Mouse (Mus musculus): ENCODE measurements around the gene Clptm1. TPM values are rescaled to one million over a fixed set of nuclear protein-coding genes. Genes with fewer than 3 reads are reported as not detected.
A peak's percentile ranks its signal among the peaks of the same experiment; 100 is the strongest.

Gene Clptm1
- polyA plus RNA-seq, 1 experiment from 2014 or later, result 108 TPM

- ATAC-seq (ENCODE audit: low FRiP score), result no peak
- Histone ChIP-seq H3K4me2 (no peak overlapping the region), H3K4me3 (no peak overlapping the region), H3K4me1 (replicated peaks) (peaks cover 2% of the 10 kb centered on the region), H3K27ac (no peak overlapping the region), H3K36me3 (peaks cover 78% of the 10 kb centered on the region), H3K9ac (no peak overlapping the region), H3K27me3 (no peaks in the 10 kb centered on the region), H3K9me3 (no peaks in the 10 kb centered on the region)
- WGBS, result 100% methylated on average over 2 of the region's 2 CpGs
These were observed 30.2 kb downstream of the Clptm1 start for GRCm38 (mm10) chr7:19634591-19634990.

GRCm38 (mm10) chr7:19633855-19634254, 31.0 kb downstream of the Clptm1 start:
- WGBS, result 95% methylated on average over 15 of the region's 15 CpGs
- peaks cover 71% of the 10 kb centered on the region for H3K36me3 ChIP-seq

GRCm38 (mm10) chr7:19633197-19633596, 31.6 kb downstream of the Clptm1 start:
- H3K4me2 ChIP-seq, result no peak overlapping the region
- no peaks in the 10 kb centered on the region for H3K27me3 ChIP-seq
- no peaks in the 10 kb centered on the region for H3K9me3 ChIP-seq
- H3K4me1 ChIP-seq (replicated peaks), result peaks cover 8% of the 10 kb centered on the region
- WGBS, result 89% methylated on average over 17 of the region's 17 CpGs
- ATAC-seq (ENCODE audit: low FRiP score), result no peak
- no peak overlapping the region for H3K4me3 ChIP-seq
- no peak overlapping the region for H3K27ac ChIP-seq
- peaks cover 64% of the 10 kb centered on the region for H3K36me3 ChIP-seq
- H3K9ac ChIP-seq, result no peak overlapping the region

More at GRCm38 (mm10) chr7:19633855-19634254, 31.0 kb downstream of the Clptm1 start:
- Histone ChIP-seq H3K27me3 (no peaks in the 10 kb centered on the region), H3K4me3 (no peak overlapping the region), H3K4me1 (replicated peaks) (peaks cover 4% of the 10 kb centered on the region), H3K9me3 (no peaks in the 10 kb centered on the region), H3K27ac (no peak overlapping the region), H3K4me2 (no peak overlapping the region), H3K9ac (no peak overlapping the region)
- ATAC-seq (ENCODE audit: low FRiP score), result no peak

GRCm38 (mm10) chr7:19632720-19633119, 32.1 kb downstream of the Clptm1 start:
- Histone ChIP-seq H3K9ac (no peak overlapping the region), H3K9me3 (no peaks in the 10 kb centered on the region), H3K4me2 (no peak overlapping the region), H3K4me1 (replicated peaks) (peaks cover 10% of the 10 kb centered on the region), H3K36me3 (peaks cover 60% of the 10 kb centered on the region), H3K27me3 (no peaks in the 10 kb centered on the region), H3K27ac (no peak overlapping the region), H3K4me3 (no peak overlapping the region)
- ATAC-seq (ENCODE audit: low FRiP score), result no peak

- ATAC-seq (ENCODE audit: low FRiP score), result no peak
- H3K9ac ChIP-seq, result no peak overlapping the region
- H3K4me3 ChIP-seq, result no peak overlapping the region
- H3K4me1 ChIP-seq (replicated peaks), result peaks cover 10% of the 10 kb centered on the region
- peaks cover 55% of the 10 kb centered on the region for H3K36me3 ChIP-seq
- H3K9me3 ChIP-seq, result no peaks in the 10 kb centered on the region
- no peak overlapping the region for H3K4me2 ChIP-seq
- H3K27me3 ChIP-seq, result no peaks in the 10 kb centered on the region
- no peak overlapping the region for H3K27ac ChIP-seq
These were observed 32.6 kb downstream of the Clptm1 start for GRCm38 (mm10) chr7:19632275-19632674.

- Histone ChIP-seq H3K36me3 (peaks cover 26% of the 10 kb centered on the region), H3K4me1 (replicated peaks) (peaks cover 10% of the 10 kb centered on the region), H3K27ac (peak within 1 kb of the TSS; percentile 77), H3K27me3 (no peaks in the 10 kb centered on the region), H3K4me3 (peak within 1 kb of the TSS; percentile 76), H3K9me3 (no peaks in the 10 kb centered on the region), H3K9ac (peak within 1 kb of the TSS; percentile 67), H3K4me2 (peak within 1 kb of the TSS; percentile 89)
- ATAC-seq (ENCODE audit: low FRiP score), result peak; percentile 77
- 1% methylated on average over 40 of the region's 41 CpGs for WGBS
These were observed 35.5 kb downstream of the Clptm1 start, which contains the start of gene Relb for GRCm38 (mm10) chr7:19629361-19629734. Gene Relb (minus strand): TSS chr7:19629438.

GRCm38 (mm10) chr7:19628536-19629360, 36.1 kb downstream of the Clptm1 start:
- peaks cover 20% of the 10 kb centered on the region for H3K36me3 ChIP-seq
- no peaks in the 10 kb centered on the region for H3K27me3 ChIP-seq
- H3K4me3 ChIP-seq, result peak overlapping the region; percentile 76
- H3K27ac ChIP-seq, result peak overlapping the region; percentile 77
- no peaks in the 10 kb centered on the region for H3K9me3 ChIP-seq
- whole genome bisulfite sequencing, result under 1% methylated on average over 52 of the region's 57 CpGs
- H3K9ac ChIP-seq, result peak overlapping the region; percentile 67
- H3K4me1 ChIP-seq (replicated peaks), result peaks cover 10% of the 10 kb centered on the region
- ATAC-seq (ENCODE audit: low FRiP score), result peak; percentile 88
- H3K4me2 ChIP-seq, result peak overlapping the region; percentile 89

- Histone ChIP-seq H3K27me3 (0 out of 2 replicates have a peak, but pooled peaks cover 3% of the 10 kb centered on the region), H3K9me3 (no peaks in the 10 kb centered on the region), H3K27ac (peak overlapping the region; percentile 77; the same call in 1 of the 2 replicates), H3K4me3 (peak overlapping the region; percentile 76), H3K4me2 (peak overlapping the region; percentile 89), H3K36me3 (peaks cover 14% of the 10 kb centered on the region), H3K9ac (no peak overlapping the region), H3K4me1 (replicated peaks) (peaks cover 10% of the 10 kb centered on the region)
- ATAC-seq (ENCODE audit: low FRiP score), result peak; percentile 1; the same call in 1 of the 2 replicates
- 17% methylated on average over 17 of the region's 17 CpGs for WGBS
These were observed 36.7 kb downstream of the Clptm1 start for GRCm38 (mm10) chr7:19628192-19628535.

- peak overlapping the region; percentile 89 for H3K4me2 ChIP-seq
- 65% methylated on average over 3 of the region's 3 CpGs for WGBS
- peaks cover 10% of the 10 kb centered on the region for H3K36me3 ChIP-seq
- H3K27ac ChIP-seq, result no peak overlapping the region
- H3K4me1 ChIP-seq (replicated peaks), result peaks cover 10% of the 10 kb centered on the region
- H3K27me3 ChIP-seq, result 0 out of 2 replicates have a peak, but pooled peaks cover 7% of the 10 kb centered on the region
- H3K9me3 ChIP-seq, result no peaks in the 10 kb centered on the region
- H3K4me3 ChIP-seq, result peak overlapping the region; percentile 76; the same call in 1 of the 2 replicates
- no peak overlapping the region for H3K9ac ChIP-seq
- ATAC-seq (ENCODE audit: low FRiP score), result no peak
These were observed 37.1 kb downstream of the Clptm1 start for GRCm38 (mm10) chr7:19627721-19628120.

GRCm38 (mm10) chr7:19623433-19623832, 41.4 kb downstream of the Clptm1 start:
- Histone ChIP-seq H3K9ac (no peak overlapping the region), H3K36me3 (no peaks in the 10 kb centered on the region), H3K9me3 (no peaks in the 10 kb centered on the region), H3K27ac (no peak overlapping the region), H3K27me3 (peaks cover 14% of the 10 kb centered on the region; the same call in 1 of the 2 replicates), H3K4me3 (no peak overlapping the region), H3K4me2 (no peak overlapping the region), H3K4me1 (replicated peaks) (peaks cover 11% of the 10 kb centered on the region)
- ATAC-seq (ENCODE audit: low FRiP score), result no peak
- WGBS, result 77% methylated on average over 2 of the region's 2 CpGs

- no peaks in the 10 kb centered on the region for H3K36me3 ChIP-seq
- H3K27ac ChIP-seq, result no peak overlapping the region
- peaks cover 14% of the 10 kb centered on the region; the same call in 1 of the 2 replicates for H3K27me3 ChIP-seq
- no peak overlapping the region for H3K4me3 ChIP-seq
- H3K4me1 ChIP-seq (replicated peaks), result peaks cover 7% of the 10 kb centered on the region
- 51% methylated on average over 6 of the region's 6 CpGs for WGBS
- no peak overlapping the region for H3K9ac ChIP-seq
- ATAC-seq (ENCODE audit: low FRiP score), result no peak
- H3K4me2 ChIP-seq, result no peak overlapping the region
- no peaks in the 10 kb centered on the region for H3K9me3 ChIP-seq
These were observed 42.6 kb downstream of the Clptm1 start for GRCm38 (mm10) chr7:19622241-19622640.

- ATAC-seq (ENCODE audit: low FRiP score), result no peak
- Histone ChIP-seq H3K36me3 (no peaks in the 10 kb centered on the region), H3K27me3 (peaks cover 14% of the 10 kb centered on the region; the same call in 1 of the 2 replicates), H3K4me1 (replicated peaks) (peaks cover 7% of the 10 kb centered on the region), H3K27ac (no peak overlapping the region), H3K9me3 (no peaks in the 10 kb centered on the region), H3K4me2 (no peak overlapping the region), H3K4me3 (no peak overlapping the region), H3K9ac (no peak overlapping the region)
- 91% methylated on average over 7 of the region's 7 CpGs for WGBS
These were observed 44.0 kb downstream of the Clptm1 start for GRCm38 (mm10) chr7:19620811-19621210.
